Mouse (Mus musculus): ENCODE data around the gene Rcan2. TPM values are rescaled to one million over a fixed set of nuclear protein-coding genes. Genes with fewer than 3 reads are reported as not detected.
A peak's percentile ranks its signal among the peaks of the same experiment; 100 is the strongest.
"Not testable (repeated sequence)": the region's sequence is repeated elsewhere in the genome, so short reads cannot be mapped to it uniquely, and the experiment has no call there.

The Rcan2 gene
- total RNA-seq, 2 experiments from 2014 or later, result 369 to 400 TPM

DNA sequence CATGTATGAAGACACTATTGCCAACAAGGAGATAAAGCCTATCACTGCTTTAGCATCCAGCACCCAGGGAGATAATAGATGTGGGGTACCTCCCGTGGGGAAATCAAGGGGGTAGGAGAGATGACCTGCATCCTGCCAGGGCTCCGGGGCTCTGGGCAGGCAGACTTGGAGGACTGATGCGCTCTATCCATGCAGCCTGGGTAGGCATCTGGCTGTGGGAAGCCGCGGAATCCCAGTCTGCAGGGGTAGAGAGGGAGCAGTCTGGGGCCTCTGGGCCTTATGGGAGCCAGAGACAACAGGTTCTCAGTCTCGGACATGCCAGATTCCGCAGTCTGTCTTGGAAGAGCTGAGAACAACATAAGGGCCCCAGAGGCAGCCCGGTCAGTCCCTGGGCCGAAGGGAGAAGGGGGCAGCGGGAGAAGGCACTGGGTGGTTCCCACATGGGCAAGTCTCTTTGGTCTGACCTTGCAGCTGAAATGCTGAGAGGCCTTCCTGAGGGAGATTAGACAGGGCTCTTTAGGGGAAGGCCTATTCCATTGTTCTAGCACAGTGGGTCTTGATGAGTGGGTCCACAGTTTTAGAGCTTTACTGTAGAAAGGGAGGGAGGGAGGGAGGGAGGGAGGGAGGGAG is 23.7 kb downstream of the Rcan2 start:
- DNase-seq, result no peak

DNA sequence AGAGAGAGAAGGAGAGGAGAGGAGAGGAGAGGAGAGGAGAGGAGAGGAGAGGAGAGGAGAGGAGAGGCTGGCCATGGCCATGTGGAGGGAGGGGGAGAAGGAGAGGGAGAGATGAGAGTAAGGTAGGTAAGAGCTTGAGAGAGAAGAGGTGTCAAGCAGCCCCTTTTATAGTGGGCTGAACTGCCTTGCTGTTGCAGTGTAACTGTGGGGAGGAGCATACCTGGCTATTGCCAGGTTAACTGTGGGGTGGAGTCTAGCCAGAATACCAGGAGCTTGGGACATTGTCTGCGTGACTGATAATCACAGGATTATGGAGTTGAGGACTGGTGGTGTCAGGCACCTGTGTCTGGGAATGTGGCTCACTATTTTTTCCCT is 24.2 kb downstream of the Rcan2 start:
- DNase-seq, result not testable (repeated sequence)

DNA sequence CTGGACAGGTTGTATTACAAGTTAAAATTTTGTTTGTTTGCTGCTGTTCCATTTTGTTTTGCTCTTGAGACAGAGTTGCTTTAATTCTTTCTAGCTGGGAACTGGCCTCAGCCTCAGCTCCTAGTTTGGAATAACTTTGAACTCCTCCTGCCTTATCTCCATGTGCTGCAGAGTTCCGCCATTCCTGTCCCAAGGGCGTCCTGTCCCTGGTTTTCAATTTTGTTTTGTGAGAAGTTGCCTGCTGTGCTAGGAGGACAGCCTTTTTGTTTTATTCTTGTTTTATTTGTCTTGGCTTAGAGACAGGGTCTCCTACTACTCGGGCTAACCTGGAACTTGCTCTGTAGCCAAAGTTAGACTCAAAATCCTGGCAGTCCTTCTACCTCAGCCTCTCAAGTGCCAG is 26.1 kb downstream of the Rcan2 start:
- DNase-seq, result peak in 1 of 2 experiments; percentile 39

DNA sequence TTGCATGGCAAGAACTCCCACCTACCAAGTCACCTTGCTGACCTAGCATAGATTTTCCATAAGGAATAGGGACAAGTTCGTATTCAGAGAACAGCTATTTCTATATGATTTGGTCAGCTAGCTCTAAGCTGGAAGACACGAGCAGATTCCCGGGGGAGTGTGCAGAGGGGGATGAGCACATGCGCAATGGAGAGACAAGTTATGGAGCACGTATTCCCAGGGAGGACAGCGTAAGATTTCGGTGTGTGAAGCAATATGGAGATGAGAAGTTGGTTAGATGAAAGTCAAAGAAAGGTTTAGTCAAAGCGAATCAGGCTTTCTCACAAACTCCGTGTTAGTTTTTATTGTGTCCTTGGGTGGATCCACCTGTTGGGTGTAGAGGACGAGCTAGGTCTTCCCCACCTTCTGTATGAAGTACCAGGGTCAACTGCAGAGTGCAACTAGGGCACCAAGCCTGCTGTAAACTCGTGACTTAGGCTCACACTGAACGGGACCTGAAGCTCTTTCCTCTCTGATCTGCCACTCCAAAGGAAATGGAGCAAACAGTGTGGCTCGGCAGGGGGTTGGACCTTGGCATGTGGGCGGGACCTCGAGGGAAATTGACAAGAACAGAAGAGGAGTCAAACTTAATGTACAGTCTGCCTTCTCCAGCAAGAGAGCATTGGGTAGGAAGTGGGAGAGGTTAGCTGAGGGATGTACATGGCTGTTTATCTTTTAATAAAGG is 31.4 kb downstream of the Rcan2 start:
- no peak for DNase-seq

DNA sequence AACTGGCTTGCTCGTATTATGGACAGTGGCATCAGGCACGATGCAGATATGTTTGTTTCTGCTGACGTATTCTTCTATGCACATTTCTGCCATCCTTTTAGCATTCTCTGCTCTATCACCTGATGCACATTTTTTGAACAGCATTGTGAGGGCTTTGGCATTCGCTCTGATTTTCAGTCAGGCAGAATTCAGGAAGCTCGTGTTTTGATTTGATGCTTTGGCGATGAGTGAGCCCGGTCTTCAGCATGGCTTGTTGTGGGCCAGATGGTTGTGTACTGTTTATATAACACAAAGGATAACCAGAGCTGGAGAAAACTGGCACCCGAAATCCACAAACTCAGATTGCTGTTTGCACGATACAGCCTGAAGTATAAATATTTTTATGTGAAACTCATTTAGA is 39.1 kb downstream of the Rcan2 start:
- DNase-seq, result no peak

DNA sequence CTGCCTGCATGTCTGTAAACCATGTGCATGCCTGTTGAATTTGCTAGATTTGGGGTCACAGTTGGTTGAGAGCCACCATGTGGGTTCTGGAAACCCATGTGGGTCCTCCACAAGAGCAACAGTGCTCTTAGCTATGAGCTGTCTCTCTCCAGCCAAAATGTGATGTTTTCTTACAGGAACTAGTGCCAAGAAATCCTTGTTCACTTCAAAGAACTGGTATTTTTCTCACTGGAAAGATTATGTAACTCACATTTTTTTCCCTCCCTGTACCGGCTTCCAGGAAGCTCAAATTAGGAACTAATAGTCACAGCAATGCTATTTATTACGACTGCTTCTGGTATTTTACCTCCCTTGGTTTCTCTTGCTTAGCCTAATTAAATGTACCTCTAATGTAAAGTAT is 45.6 kb downstream of the Rcan2 start:
- DNase-seq, result peak; percentile 50 to 51

DNA sequence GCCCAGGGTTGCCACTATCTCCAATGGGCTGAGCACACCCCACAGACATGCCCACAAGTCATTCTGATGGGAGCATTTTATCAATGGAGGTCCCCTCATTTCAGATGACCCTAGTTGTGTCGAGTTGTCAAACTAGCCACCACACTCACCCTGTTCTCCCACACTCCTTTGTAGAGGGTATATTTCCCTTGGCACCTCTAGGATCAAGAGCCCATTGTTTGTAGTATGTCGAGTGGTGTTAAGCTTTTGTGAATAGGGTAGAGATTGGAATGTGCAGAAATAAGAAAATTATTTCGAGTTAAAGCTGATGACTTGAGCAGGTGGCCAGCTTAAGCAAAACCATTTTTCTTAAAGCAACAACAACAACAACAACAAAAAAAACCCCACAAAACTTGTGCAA is 47.8 kb downstream of the Rcan2 start:
- DNase-seq, result no peak

DNA sequence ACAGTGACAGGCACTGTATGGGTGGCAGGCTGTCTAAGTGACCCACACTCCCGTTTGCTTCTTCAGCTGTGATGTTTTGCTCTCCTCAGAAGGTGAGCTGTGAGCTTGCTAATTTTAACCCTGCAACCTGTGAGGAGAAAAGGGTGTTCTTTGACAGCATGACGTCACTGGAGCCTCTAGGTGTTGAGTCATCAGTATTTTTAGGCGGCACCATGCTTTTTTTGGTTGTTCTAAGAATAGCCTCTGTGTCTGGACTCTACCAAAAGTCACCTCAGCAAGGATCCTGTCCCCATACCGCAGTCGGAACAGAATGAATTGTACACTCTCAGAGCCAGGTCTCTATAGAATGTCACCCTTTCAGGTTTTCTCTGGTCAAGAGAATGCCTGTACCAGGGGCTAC is 54.0 kb downstream of the Rcan2 start:
- DNase-seq, result peak; percentile 60 to 81

DNA sequence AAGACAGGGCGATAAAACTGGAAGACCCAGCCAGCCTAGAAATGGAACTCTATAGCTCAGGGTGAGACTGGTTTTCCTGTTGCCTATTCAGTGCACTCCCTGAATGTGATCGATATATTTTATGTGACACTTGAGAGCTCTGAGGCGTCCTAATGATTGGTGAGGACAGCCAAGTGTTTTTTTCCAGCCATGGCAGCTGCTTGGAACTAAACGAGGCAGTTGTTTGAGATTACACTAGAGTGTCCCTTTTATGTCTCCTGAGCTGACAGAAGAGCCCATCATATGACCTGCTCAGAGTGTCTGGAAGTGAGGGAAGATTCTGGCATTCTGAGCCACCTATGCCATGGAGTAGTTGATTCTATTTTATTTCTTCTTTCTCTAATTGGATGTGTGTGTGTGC is 54.9 kb downstream of the Rcan2 start:
- DNase-seq, result peak; percentile 39 to 47

DNA sequence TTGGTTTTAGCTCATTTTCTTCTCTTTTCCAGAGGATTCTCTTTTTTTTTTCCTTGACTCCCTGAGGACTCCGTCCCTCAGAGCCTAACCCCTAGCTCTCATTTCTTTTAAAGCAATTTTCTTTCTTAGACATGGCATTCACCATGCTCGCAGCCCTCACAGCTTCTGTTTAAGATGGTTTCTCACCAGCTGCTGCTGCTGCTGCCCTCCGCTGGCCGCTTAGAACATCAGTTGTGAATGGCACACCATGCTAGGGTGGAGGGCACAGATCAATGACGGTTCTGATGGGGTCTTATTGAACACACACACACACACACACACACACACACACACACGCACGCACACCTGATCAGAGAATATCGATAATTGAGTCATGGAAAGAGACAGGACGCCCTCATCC is 67.7 kb downstream of the Rcan2 start:
- DNase-seq, result no peak

DNA sequence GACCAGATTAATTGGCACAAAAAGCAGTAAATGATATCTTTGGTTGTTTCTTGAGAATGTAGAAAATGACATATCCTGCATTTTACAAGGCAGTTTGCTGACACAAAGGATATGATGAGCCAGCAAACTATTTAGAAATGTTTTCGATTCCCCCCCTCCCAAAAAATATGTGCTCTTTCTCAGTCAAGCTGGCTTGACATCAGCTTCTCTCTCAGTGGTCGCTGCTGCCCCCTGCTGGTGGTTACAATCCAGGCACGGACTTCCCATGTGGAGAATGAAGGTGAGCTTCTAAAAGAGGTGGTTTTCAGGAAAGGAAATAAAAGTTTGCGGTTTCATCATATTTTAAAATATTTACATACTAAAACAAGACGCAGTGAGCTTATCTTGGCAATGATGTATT is 68.5 kb downstream of the Rcan2 start:
- peak; percentile 55 to 91 for DNase-seq

DNA sequence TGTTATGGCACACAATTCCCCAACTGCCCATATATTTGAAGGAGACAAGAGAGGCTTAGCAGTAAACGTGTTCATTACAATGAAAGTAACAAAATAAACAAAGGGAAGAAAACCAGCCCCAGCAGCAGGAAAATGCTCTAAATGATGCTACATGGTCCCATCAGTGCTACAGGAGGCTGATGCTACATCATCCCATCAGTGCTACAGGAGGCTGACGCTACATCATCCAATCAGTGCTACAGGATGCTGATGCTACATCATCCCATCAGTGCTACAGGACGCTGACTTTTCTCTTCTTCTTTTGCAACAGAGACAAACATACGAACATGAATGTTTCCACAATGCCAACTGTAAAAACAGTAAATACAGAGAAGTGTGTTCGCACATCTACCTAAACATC is 73.3 kb downstream of the Rcan2 start:
- DNase-seq, result no peak

DNA sequence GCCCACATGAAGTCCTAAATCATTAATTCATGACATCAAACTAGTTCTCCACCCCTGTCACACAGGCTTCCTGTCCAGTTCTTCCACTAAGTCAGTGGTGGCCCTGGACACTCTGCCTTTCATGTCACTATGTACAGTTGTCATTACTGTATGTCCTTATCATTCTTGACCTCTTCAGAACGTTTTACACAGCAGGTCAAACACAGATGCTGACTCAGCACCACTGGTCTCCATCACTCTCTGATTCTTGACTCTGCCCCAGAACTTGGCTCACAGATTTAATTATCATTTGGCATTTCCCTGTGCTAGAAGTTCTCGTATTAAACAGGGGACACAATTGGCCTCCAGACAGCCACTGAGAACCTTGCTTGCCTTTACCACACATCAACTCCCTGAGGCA is 76.3 kb downstream of the Rcan2 start:
- no peak for DNase-seq

DNA sequence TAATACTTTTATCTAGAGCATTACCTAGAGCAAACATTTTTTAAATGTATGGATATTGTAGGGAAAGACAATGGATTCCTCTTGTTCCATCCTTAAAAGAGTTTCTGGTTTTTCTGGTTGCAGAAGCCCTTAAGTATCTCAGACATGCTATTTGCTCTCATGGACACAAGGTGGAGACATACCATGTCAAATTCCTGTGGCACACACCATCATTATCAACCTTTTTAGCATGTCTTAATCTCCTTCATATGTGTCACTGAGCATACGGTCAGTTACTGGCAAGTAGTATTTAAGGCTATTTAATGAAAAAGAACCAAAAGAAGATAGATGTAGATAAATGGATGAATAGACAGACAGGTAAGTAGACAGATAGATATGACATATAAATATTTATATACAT is 81.9 kb downstream of the Rcan2 start:
- DNase-seq, result no peak

DNA sequence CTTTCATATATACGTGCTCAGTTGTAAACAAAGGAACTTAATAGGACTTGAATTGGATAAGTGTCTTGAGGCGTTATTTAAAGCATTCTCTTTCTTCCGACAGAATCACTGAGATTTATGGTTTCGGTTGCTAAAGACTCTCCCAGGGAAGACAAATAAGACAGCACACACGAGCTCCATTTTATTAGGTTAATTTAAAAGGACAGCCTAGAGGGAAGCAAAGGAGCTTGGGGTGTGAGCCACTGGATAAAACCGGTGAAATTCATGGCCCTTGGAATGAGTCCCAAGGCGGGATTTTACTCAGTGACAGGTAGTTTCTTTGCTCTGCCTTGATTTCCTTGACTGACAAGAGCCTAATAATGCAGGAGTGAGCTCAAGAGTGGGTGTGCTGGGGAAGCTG is 85.1 kb downstream of the Rcan2 start:
- DNase-seq, result no peak

DNA sequence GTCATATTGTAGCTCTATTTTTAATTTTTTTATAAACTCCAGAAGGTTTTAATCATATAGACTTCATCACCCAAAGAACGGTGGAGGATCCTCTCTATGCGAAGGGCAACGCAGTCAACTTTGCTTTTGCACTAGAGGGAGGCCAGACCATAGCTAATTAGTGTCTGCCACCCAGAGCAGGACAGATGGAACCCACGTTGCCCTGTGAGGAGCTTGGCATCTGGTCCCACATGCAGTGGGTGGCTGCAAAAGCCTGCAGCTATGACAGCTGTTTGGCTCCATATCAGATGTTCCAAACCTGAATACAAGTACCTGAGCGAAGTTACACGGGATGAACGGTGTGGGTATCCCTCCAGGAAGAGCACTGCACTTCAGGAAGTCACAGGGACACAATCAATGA is 86.8 kb downstream of the Rcan2 start:
- DNase-seq, result no peak

DNA sequence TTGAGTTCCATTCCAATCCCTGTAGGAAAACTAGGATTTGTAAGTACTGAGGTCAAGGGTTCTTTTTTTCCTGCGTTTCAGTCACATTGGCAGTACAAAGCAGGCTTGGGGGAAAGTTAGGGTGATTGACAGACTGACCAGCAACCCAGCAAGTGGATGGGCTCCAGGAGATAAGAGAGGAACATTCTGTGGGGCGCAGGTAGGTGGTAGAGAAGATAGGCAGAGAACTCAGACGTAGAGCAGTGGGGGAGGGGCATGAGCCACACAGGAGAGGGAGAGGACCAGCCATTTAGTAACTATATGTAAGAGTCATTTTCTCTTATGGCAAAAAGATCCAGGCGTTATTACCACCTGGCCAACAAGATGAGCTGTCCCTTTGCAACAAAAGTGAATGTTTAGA is 96.2 kb downstream of the Rcan2 start:
- DNase-seq, result no peak

DNA sequence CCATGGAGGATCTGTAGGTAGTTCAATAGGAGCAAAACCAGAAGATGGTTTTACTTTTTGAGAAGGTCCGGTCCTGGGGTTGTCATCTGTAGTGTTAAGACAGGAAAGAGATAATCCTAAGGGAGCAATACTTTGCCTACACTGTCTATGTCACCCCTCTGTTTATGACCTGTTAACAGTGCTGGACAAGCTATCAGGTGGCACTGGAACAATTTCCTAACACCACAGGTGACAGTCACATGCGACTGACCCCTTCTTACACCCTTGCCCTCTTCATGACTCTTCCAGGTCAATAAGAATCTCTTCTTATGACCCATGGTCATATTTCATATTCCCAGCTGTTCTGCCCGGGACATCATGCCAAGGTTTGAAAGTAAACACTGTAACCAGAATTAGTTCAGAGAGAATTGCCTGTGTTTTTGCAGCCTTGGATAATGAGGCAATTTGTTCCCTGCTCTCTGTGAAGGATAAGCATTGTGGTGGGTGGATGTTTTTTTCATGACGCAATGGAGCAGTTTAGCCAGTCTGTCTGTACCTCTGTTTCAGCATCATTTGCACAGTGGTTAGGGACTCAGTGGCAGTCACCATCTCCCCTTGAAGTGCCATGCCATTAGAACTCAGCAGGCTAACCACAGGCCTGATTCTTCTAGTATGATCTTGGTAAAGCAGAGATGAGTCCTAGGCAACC is 98.4 kb downstream of the Rcan2 start:
- DNase-seq, result peak; percentile 16 to 17

DNA sequence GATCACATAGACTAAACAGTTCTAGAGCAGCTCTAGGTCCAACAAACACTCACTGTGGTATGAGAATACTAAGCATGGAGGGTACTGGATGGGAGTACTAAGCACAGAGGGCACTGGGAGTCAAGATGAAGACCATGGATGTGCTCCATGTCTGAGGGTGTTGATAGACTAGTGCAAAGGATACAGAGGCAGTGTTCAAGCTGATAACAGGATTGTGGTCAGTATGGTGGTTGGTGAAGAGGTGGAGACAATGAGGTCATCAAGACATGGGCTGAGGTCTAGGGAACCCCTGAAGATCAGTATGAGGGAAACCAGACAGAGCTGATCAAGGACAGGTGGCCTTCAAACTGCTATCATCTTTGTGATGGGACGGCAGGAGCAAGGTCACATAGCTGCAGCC is 99.0 kb downstream of the Rcan2 start:
- no peak for DNase-seq

DNA sequence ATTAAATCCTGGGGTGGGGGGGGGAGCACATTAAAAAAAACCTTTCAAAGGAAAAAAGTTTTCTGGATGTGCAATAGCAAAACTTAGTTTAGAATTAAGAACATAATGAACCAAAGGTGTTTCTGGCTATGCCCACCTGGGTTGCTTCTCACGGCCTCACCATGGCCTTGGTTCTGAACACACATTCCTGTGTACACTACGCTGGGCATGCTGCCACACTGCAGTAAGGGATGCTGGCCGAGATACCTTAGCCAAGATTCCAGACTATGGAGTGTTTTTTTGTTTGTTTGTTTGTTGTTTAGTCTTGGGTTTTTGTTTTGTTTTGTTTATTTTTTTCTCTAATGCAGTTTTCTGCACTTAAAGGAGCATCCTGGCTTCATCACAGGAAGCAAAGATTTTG is 100.3 kb downstream of the Rcan2 start:
- peak in 1 of 2 experiments; percentile 23 for DNase-seq

DNA sequence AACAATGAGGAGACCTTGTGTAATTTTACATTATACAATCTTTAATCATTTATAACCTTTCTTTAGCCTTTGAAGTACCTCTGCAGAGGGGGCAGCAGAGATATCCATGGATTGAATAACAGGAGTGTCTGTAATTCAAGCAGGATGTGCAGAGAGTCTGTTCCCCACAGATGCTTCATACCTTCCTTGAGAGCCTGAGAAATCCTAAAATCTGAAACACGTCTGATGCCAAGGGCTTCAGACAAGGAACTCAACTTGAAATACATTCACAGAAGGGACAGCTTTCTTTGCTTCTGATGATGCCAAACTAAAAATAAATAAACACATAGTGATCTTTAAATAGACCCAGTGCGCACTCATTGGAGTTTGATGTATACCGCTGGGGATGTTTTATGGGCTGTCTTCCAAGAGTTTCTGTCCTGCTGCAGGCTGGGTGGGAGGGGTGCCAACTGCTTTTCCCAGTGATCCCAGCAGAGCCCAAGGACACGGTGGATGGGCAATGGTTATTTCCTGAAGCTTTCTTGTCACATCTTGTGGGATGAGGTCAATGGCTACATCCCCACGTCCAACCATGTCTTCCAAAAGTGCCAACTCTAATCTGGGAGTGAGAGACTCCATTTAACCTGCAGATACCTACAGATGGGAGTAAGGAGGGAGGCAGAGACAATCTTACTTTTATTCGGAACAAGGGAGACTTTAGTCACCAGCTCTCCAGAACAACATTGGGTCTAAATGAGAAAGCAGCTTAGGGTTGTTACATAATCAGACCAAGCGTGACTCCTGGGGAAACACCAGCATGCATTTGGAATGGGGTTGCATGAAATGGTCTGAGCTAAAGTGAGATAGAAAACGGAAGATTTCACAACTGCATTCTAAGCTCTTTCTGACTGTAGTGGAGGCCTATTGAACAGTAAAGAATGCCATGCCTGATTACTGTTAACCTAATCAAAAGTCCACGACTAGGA is 102.9 kb downstream of the Rcan2 start:
- DNase-seq, result peak; percentile 41 to 55

DNA sequence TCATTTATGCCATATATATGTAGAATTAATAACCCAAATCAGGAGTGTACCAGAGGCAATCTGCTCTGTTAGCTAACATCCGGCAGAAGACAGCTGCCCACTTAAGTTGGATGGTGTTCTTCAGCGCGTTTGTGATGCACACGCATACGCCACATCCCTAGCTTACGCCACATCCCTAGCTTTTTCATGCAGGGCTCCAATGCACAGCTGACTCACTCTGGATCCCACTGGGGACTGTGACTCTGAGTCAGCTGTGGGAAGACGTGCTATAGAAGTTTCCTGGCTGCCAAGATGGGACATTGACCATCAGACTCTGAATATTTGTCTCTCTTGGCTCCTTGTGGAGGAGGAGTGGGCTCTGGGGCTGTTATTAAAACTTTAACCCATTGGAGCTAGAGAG is 103.7 kb downstream of the Rcan2 start:
- no peak for DNase-seq

DNA sequence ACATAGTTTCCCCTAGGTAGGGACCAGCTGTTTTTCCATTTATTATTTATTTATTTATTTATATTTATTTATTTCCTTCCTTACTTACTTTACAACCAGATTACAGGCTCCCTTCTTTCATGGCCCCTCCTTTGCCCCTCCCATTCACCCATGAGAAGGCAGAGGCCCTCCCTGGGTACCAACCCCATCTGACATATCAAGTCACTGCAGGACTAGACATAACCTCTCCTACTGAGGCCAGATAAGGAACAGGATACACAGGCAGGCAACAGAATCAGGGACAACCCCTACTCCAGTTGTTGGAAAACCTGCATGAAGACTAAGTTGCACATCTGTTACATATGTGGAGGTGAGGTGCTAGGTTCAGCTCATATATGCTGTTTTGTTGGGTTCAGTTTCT is 105.6 kb downstream of the Rcan2 start:
- no peak for DNase-seq

Data from heart, adult 18-20 months (tissue).